Mouse (Mus musculus) activated CD4-positive, CD25-positive, alpha-beta regulatory T cell, adult 4 months (primary cell): Measurements from ENCODE around the gene Smchd1. TPM values are rescaled to one million over a fixed set of nuclear protein-coding genes. Genes with fewer than 3 reads are reported as not detected.

Experiments
- ATAC-seq: one replicate; pipeline ENCODE4 v1.8.0; 2017
- polyA plus RNA-seq, 2 experiments: library from polyadenylated mRNA; unstranded; fragments of 100-300 nt; shearing (Covaris generic); gene quantifications; one replicate each; pipeline ENCODE4 v1.2.1; 2017

Gene Smchd1
- polyA plus RNA-seq, 2 experiments from 2014 or later, result 77.1 to 98.8 TPM

GRCm38 (mm10) chr17:71309711-71310485 lies 165.2 kb downstream of the Smchd1 start:
- no peak for ATAC-seq

GRCm38 (mm10) chr17:71309141-71309540 lies 166.0 kb downstream of the Smchd1 start:
- no peak for ATAC-seq

GRCm38 (mm10) chr17:71308296-71308695 lies 166.8 kb downstream of the Smchd1 start:
- no peak for ATAC-seq

- no peak for ATAC-seq
Observed at GRCm38 (mm10) chr17:71307251-71307790, 167.8 kb downstream of the Smchd1 start.

GRCm38 (mm10) chr17:71306716-71307115 lies 168.4 kb downstream of the Smchd1 start:
- ATAC-seq, result no peak

GRCm38 (mm10) chr17:71306091-71306490 lies 169.1 kb downstream of the Smchd1 start:
- ATAC-seq, result no peak

GRCm38 (mm10) chr17:71303444-71303843 lies 171.7 kb downstream of the Smchd1 start:
- ATAC-seq, result no peak

- no peak for ATAC-seq
Observed at GRCm38 (mm10) chr17:71301413-71301812, 173.7 kb downstream of the Smchd1 start.

- ATAC-seq, result no peak
Observed at GRCm38 (mm10) chr17:71300338-71300737, 174.8 kb downstream of the Smchd1 start.

- ATAC-seq, result no peak
Observed at GRCm38 (mm10) chr17:71299879-71300278, 175.3 kb downstream of the Smchd1 start.

- no peak for ATAC-seq
Observed at GRCm38 (mm10) chr17:71294570-71294969, 180.6 kb downstream of the Smchd1 start.

Other genes starting within 250 kb of the Smchd1 start
- gene Emilin2, start 163.4 kb downstream of the Smchd1 start, polyA plus RNA-seq, result under 1 TPM in 1 of 2 experiments, not detected in 1; 0.11 TPM
- 10 to 100 TPM; 17.1 to 19.9 TPM for gene Gm4707, start 15.4 kb downstream of the Smchd1 start, polyA plus RNA-seq
- gene Ndc80, start 51.5 kb upstream of the Smchd1 start, polyA plus RNA-seq, result 10 to 100 TPM; 23.7 to 24.7 TPM
- gene Spdya, start 76.7 kb upstream of the Smchd1 start, polyA plus RNA-seq, result under 1 TPM; 0.54 to 0.93 TPM
- 100 to 1,000 TPM; 106 to 132 TPM for gene Wdr43, start 140.6 kb upstream of the Smchd1 start, polyA plus RNA-seq
- gene Togaram2, start 197.9 kb upstream of the Smchd1 start, polyA plus RNA-seq, result not detected